Mouse (Mus musculus) R1 (cell line): ENCODE results near the gene Dkk1.
"Not testable (repeated sequence)": the region's sequence is repeated elsewhere in the genome, so short reads cannot be mapped to it uniquely, and the experiment has no call there.

Experiments
- DNase-seq: peaks from one replicate; pipeline ENCODE4 v3.0.0-alpha.2; 2018; ENCODE audit warnings: low read depth, low spot score

Dkk1 gene

GRCm38 (mm10) chr19:30549044-30549853 lies at the start of gene Dkk1:
Gene Dkk1 (minus strand): TSS chr19:30549665.
- DNase-seq, result peak; percentile 72

GRCm38 (mm10) chr19:30586366-30586765 lies 36.9 kb upstream of the Dkk1 start:
- no peak for DNase-seq

- no peak for DNase-seq
Observed at GRCm38 (mm10) chr19:30564516-30564915, 15.1 kb upstream of the Dkk1 start.

- DNase-seq, result no peak
Observed at GRCm38 (mm10) chr19:30563876-30564275, 14.4 kb upstream of the Dkk1 start.

- peak; percentile 84 for DNase-seq
Observed at GRCm38 (mm10) chr19:30558024-30558423, 8.6 kb upstream of the Dkk1 start.

- DNase-seq, result peak; percentile 67
Observed at GRCm38 (mm10) chr19:30554467-30554881, 5.0 kb upstream of the Dkk1 start.

GRCm38 (mm10) chr19:30553740-30554139 lies 4.3 kb upstream of the Dkk1 start:
- peak; percentile 60 for DNase-seq

GRCm38 (mm10) chr19:30552260-30552659 lies 2.8 kb upstream of the Dkk1 start:
- peak; percentile 53 for DNase-seq

- no peak for DNase-seq
Observed at GRCm38 (mm10) chr19:30549854-30550647, 586 bp upstream of the Dkk1 start.

GRCm38 (mm10) chr19:30548411-30549043 lies 938 bp downstream of the Dkk1 start:
- DNase-seq, result peak; percentile 57

- not testable (repeated sequence) for DNase-seq
Observed at GRCm38 (mm10) chr19:30539365-30539941, 10.0 kb downstream of the Dkk1 start.

GRCm38 (mm10) chr19:30516771-30517170 lies 32.7 kb downstream of the Dkk1 start:
- DNase-seq, result no peak

- DNase-seq, result no peak
Observed at GRCm38 (mm10) chr19:30510481-30510880, 39.0 kb downstream of the Dkk1 start.

GRCm38 (mm10) chr19:30505497-30505896 lies 44.0 kb downstream of the Dkk1 start:
- peak; percentile 72 for DNase-seq
